Mouse (Mus musculus) neural tube, embryonic 10.5 days (tissue): ENCODE results near the gene Ermard.

Experiments used
- DNase-seq: peaks from one replicate; pipeline ENCODE4 v3.0.0-alpha.2; 2017; ENCODE audit warnings: low spot score; ENCODE audit errors: extremely low spot score

The Ermard gene

DNA sequence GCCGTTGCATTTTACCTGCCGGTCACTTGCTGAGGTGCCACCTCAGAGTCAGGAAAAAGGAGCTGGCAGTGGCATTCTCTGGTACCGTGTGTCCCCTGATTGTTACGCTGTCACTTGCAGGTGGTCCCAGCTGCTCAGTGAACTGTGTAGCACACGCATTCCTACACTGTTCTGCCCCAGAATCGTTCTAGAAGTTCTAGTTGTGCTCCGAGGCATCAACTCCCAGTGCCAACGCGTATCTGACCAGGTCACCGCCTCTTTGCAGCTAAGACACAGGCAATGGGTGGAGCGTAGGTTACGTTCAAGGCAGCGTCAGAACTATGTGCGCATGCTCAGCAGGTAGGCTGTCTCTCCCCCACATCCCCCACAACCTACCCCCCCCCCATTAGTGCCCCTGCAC lies 18.6 kb downstream of the Ermard start:
- no peak for DNase-seq

DNA sequence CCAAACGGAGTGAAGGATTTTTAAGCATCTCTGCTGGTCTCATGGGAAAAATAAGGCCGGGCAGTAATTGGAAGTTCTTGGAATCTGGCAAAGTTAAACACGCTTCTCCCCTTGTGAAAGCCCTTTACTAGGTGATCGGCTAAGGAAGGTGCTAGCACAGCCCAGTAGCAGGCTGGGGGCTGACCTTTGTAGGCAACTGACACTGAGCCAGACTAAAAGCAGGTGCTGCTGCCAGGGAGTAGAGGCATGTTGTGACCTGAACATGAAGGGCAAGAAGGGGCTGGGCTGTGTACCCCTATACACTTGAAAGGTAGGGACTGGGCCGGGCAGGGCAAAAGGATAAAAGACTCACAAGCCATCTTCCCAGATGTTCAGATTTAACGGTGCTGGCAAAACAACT lies 19.3 kb downstream of the Ermard start:
- DNase-seq: no peak

DNA sequence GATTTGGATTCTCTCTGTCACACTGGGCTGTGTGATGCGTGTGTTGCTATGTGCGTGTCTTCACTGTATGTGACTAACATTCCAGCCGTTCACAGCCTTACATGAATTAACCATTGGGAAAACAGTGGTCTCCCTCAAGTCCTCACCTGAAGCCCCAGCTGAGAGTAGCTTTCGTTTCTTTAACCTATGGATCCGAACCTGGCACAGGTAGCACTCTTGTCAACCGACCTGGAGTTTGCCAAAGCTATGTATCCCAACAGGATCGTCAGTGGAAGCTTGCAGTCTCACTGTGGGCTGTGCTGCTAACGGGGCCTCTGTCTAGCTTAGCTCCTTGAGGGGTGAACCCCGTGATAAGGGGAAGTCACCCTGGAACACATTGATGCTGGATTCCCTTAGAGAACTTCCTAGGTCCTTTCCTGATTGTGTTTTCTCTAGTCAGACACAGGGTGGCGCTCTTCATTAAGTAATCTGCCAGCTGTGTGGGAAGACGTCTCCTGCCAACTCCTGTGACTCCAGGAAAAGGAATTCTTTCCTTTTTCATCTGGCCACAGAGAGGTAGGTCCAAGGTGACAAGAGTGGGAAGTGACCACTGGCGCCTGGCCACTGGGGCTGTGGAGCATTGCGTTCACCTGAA lies 24.5 kb downstream of the Ermard start:
- DNase-seq: peak; percentile 75

DNA sequence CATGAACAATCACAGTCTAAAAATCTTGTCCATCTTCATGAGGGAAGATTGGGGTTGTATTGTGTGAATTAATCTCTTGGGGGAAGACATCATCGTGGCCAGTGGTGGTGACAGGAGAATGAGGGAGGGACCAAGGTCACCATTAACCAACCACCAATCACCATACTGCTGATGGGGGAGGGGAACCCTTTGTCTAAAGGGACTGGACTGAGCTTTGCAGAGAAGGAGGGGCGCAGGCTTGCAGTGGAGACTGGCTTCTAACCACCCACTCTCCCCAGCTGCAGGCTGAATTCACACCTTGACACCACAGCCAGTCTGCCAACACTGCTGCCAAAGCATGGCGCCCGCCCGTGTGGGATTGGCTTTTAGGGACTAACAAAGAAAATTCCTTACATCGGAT lies 25.1 kb downstream of the Ermard start:
- no peak for DNase-seq

DNA sequence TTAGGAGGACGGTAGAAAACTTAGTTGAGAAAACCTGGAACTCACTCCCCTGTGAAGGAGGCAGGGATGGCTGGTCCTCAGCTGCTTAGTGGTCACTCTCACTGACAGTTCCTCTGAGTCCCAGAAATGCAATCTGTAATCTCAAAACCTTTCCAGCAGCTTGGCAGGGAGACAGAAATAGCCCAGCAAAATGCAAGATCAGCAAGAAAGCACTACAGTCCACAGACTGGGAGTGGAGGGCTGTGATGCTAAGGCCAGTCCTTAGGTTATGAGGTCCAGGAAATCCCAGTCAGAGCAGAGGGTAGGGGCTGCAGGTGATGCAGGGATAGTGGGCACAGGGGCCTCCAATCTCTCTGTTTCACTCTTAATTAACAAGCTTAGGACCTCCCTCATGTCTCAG lies 25.9 kb downstream of the Ermard start:
- no peak for DNase-seq

DNA sequence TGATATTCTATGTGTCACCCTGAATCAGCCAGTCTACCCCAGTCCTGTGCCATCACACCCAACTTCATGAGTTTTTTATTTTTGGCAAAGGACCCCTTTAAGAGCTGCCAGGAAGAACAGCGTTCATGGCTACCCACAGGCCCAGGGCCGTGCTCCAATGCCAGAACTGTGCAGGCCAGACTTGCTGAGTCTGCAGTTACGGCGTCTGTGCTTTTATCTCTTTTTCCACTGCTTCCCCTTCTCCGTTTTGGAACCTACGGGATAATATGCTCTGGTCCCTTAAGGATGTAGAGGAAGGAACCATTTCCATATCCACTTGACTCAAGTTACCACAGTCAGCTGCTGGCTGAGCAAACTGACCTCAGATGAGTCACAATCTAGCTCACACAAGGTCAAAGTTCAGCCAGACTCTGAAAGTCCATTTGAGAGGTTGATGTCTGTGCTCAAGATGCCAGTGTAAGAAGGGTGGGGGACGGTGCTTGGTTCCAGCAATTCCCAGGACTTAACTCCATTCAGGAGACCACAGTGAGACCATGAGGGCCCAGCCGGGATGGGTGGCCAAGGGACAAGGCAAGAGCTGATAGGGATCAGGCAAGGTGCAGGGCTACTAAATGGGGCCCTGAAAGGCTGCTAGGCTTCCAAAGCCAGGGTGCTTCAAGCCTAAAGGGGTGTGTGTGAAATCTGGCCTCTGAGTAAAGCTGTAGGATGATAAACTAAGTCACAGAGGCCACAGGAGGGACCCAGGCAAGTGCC lies 27.2 kb downstream of the Ermard start:
- no peak for DNase-seq

DNA sequence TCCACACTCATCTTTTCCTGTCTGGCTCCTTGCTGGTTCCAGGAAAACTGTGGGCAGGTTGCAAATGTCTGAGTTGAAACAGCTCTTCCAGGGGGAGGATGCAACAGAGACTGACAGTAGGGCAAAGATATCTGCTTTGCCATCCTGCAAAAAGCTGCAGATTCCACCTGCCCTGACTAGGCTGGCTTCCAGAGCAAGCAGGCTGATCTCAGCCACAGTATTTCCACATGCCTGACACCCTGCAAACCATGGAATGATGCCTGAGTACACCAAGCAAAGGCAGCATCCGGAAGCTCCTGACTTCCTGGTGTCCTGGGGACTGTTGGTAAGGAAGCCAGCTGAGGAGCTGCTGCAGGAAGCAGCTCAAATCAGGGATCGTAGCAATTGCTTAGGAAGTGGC lies 28.1 kb downstream of the Ermard start:
- DNase-seq: no peak

DNA sequence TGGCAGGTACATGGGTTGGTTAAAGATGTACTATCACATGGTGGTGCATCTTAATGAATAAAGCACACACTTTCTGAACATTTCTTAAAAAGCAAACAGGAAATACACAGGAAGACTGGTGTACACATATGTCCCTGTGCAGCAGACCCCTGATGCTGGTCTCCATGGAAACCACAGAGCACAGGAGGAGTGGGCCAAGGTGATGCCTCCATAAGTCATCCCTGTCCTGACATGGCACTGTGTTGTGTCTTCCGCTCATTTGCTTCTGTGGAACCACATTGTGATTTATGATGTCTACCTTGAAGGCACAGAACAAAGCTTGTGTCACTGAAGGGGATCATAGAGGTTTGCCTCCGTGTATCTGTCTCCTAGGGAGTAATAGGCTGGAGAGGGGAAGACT lies 31.2 kb downstream of the Ermard start:
- no peak for DNase-seq

DNA sequence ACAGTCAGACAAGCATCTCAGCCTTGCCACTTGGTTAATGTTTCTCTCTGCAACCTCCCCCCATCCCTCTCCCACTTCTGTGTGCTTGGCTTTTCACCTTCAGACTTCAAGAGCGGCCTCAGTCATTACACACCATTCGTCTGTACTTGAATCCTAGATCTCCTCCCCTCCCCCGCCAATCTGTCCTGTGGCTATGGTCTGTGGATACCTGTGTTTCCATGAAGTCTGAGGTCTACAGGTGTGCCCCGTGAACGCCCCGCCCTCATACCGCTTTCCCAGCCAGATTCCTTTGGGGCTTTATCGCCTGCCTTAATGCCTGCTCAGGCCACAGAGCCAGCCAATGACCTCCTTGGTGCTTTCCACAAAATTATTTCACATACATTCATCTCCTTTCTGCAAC lies 34.0 kb downstream of the Ermard start:
- DNase-seq: no peak

DNA sequence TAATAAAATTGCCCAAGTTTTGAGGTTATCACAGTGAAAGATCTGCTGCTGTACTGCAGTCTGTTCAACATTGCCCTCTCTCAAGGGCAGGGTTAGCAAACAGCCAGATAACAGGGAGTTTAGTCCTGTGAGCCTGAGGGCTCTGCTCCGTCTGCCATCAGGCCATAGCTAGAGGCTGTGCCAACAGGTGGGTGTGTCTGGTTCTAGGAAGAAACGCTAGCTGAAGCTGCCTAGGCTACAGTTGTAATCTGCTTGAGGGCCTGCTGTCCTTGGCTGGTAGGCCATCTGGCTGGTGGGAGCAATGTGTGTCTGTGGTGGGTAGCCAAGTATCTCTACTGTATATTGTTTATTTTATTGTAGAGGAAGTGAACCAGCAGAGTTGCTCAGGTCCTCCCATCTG lies 36.5 kb downstream of the Ermard start:
- no peak for DNase-seq

DNA sequence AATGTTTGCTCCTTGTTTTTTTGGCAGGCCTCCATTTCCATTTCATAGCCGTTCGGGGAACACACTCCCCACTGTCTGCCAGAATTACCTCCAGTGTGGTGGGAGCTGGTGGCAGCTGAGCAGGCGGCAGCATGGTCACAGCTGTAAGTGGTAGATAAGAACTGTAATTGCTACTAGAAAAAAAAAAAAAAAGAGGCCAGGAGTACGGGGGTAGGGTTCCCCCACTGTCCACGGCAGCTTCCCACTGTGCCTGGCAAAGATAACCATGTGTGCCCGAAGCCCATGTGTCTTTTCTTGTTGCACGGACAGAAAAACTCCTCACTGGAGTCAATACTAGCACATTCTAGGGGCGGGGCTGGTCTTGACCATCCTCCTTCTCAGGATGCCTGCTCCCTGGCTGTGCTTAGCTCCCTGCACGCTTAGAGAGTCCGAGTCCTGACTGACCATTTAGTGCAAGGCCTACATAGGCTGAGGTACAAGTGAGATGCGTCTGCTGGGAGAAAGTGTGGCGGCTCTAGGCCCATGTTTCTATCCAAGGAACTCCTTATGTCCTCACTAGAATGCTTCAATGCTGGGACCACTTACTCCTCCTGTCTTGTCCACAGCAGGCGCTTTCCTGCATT lies 43.3 kb downstream of the Ermard start:
- DNase-seq: no peak

DNA sequence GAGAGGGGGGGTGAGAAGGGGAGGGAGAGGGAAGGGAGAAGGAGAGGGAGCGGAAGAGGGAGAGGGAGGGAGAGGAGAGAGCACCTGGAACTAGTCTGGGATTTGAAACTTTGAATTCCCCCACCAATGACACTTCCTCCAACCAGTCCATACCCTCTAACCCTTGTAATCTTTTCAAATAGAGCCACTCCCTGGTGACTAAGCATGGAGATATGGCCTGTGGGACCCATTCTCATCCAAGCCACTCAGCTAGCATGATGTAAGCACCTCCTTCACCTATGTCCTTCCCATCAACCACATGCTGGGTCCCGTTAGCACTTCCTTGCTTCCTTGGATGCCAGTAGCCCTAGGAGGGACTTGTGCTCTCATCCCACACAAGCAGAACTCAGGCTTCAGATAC lies 44.0 kb downstream of the Ermard start:
- no peak for DNase-seq

DNA sequence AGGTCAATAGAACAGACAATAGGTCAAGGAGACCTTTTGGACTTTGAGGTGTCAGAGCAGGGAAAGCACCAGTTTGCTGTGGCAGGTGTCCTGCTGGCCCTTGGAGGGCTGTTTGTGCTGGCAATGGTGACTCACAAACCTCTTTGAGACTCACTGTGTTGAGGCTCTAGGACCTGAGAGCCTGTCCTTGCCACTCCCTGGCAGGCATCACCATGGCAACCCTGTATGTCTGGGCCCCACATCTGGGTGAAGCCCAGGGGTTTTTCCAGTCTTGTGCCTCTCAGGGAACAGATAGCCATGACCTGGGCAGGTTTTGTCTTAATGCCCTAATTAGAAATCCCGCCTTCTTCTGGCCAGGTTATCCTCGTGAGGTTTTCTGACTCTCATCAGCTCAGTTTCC lies 47.2 kb downstream of the Ermard start:
- no peak for DNase-seq

DNA sequence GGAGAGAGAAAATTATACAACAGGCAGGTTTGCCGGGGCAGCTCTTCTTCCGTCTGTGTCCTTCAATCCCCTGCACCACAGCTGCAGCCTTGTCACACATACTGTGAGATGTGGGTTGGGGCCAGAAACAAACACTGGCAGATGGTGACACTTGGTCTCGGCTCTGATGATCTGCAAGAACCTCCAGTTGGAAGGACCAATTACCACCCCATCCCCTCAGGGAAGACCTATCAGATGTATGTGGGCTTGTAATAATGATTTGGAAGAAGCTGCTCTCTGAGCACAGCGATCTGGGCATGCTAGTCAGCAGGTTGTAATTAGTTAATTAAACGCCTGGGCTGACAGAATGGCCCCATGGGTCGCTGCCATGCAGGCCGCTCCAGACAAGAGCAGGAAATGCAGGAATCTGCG lies 47.6 kb downstream of the Ermard start:
- DNase-seq: no peak

DNA sequence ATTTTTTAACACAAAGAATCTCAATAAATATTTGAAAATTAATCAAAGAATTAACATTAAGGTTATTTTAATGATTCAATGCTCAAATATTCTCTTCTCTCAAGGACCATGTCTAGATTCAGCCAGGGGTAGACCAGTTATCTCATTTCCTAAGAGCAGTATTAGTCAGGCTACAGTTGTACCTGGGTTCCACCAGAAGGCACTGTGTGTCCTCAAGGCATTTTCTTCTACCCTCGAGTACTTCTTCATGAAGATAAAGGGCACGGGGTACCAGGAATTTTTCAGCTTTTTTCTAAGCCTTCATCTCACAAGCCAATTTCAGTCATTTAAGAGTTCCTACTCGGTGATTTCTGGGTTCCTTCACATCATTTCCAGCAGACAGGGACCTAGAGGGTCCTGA lies 50.7 kb downstream of the Ermard start:
- DNase-seq: no peak

DNA sequence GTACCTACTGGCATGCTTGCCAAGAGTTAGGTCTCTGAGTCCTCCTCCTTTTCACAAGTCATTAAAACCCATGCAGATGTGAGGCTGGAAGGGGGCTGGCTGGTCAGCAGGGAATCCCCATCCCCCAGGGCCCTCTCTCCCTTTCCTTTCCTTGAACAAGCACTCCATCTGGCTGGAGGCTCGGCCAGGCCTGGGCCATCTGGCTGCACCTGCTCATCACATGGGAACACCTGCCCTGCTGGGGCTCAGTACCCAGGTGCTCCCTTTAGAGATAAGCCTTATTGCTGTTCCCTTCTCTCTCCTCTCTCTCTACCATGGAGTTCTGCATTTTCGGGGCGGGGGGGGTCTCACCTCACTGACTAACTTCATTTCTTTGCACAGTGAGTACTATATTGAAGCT lies 52.5 kb downstream of the Ermard start:
- no peak for DNase-seq

DNA sequence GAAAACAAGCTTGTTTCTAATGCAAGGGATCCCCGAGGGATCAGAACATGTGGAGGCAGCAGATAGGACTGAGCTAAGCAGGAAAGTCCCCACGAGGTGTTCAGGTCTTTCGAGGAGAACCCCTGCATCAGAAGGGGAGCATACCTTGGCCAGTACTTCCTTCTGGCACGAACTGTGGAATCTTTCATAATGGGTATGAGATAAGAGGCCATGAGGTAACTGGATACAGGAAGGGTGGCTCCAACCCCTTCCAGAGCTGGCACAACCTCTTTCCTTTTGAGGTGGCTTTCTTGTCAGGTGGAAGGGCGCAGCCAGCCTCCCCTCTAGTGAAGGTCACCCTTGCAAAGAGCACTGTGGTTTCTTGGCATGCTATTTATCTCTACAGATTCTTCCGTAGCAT lies 55.8 kb downstream of the Ermard start:
- DNase-seq: no peak

DNA sequence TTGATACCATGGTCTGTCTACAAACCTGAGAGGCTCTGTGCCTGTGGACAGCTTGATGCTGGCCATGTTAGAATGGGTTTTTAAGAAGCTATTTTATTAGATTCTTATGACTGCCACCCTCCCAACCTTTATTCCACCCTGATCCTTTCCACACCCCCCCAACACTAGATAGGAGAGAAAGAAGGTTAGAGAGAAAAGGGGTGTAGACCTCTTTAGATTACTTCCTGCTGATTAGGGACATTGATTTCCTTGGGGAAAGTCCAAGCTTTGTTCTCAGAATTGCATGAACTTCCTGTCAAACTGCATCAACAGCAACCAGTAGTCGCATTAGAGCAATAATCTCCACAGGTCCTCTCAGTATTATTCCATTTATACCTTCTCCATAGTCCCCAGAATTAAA lies 57.7 kb downstream of the Ermard start:
- no peak for DNase-seq

DNA sequence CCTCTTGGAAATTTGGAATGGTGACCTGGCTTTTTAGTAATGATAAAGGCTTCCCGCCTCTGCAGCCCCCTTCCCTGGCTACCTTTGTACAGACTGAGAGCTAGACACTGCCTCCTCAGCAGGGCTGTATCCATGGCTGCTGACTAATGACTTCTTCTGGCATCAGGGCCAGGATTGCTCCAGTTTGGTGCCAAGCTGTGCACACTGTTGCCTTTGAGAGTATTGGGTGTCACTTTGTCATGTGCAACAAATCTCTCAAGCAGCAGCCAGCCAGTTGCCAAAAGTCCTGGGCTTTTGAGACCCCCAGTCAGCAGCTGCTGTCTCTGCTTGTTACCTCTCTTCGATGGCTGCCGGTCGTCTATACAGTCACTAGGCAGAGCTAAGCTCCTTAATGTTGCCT lies 60.3 kb downstream of the Ermard start:
- DNase-seq: no peak

DNA sequence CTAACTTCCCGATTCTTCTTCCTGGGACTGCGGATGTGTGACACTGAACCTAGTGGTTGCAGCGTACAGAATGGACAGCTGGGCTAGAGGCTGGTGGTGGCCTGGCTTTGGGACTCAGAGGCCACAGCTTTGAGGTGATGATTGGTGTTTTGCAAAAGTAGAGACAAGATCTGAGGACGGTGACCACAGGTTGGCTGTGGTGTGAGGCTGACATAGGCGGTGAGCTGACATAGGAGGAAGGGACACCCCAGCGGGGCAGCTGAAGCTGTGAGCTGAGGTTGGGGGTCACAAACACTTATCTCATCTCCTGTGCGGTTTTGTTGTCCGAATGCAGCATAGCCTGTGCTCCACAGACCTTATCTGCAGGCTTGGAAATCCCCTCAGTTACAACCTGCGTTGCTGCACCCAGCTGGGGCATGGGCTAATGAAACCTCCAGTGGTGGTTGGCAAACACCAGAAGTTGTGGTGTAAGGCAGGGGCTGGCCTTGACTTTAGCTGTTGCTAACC lies 66.2 kb downstream of the Ermard start:
- DNase-seq: no peak

DNA sequence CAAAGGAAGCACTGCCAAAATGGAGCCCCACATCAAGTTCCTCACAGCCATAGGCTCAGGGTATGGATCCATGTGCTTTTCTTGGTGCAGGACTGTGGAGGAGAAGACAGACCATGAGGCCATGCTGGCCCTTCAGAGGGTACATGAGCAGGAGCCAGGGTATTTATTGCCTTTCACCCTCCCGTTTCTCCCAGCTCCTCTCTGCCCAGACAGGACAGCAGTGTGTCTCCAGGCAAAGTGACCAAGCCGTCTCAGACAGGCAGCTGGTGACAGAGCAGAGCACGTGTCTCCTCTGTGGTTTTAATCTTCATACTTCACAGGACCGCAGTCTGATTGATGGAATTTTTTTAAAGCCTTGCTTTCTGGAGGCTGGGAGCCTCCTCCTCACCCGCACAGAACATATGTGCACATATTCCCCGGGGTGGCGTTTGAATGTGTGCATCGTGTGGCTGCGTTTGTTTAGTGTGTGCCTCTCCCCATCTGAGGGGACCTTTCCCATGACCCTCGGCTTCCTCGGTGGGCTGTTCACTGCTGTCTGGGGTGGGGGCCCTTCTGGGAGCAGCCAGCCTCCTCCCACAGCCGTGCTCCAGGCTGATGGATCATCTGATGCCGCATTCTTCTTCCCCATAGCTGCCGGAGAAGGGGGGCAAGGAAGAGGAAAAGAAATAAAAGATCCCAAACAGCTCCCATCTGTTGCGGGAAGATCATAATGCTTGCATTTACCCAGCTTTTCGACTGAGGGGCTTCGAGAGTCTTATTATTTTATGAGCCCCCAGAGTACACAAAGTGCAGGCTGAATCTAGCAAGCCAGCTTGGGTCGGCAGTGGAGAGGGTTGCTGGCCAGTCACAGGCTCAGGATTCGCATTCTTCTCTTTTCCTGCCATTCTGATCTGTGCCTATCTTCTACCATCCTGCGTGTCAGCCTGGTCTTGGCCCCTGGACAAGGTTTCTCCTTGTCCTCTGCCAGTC lies 67.7 kb downstream of the Ermard start:
- peak; percentile 71 for DNase-seq

DNA sequence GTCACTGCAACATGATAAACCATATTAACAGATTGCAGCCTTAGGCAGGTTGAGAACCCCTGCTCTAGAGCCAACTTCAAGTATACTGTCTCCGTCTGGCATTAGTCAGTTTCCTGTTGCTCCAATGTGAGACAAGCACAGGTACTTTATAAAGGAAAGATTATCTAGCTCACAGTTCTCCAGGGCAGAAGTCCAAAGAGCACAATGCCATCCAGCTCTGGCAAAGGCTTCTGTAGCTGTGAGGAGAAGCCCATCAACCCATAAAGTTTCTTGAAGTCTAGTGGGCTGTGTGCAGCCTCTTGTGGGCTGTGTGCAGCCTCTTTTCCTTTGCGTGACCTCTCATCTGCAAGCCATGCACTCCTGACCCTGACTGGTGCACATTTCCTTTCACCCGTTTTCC lies 74.5 kb downstream of the Ermard start:
- DNase-seq: no peak
